Mouse (Mus musculus): ENCODE data around the gene Car9.

GRCm38 (mm10) chr4:43542044-43542443, 35.3 kb downstream of the Car9 start:
- TF ChIP-seq CTCF (IDR thresholded peaks at IDR 0.05; ENCODE audit: low read depth): no peak
- TF ChIP-seq EP300 (IDR thresholded peaks at IDR 0.05; ENCODE audit: low read depth): no peak
